Mouse (Mus musculus) 416B (cell line): ENCODE measurements around the gene A930033H14Rik.

ENCODE experiments used
- DNase-seq: peaks from one replicate; pipeline ENCODE4 v3.0.0; 2011; ENCODE audit warnings: low read depth

Gene A930033H14Rik

DNA sequence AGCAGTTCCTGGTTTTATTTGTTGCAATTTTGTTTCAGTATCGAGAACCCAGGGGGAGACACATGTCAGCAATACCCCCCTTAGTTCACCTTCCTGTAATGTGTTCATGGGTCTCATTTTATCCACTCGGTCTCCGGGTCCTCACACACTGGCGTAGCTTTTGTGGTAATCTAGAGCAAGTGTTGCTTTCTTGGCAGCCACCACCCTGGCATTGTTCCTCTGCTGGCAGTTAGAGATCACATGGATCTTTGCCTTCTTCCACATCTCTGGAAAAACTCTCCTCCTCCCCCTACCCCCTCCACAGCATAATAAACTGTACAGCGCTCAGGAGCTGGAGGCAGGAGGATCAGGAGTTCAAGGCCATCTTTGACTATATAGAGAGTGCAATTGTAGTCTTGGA is 20.6 kb downstream of the A930033H14Rik start:
- DNase-seq, result no peak

DNA sequence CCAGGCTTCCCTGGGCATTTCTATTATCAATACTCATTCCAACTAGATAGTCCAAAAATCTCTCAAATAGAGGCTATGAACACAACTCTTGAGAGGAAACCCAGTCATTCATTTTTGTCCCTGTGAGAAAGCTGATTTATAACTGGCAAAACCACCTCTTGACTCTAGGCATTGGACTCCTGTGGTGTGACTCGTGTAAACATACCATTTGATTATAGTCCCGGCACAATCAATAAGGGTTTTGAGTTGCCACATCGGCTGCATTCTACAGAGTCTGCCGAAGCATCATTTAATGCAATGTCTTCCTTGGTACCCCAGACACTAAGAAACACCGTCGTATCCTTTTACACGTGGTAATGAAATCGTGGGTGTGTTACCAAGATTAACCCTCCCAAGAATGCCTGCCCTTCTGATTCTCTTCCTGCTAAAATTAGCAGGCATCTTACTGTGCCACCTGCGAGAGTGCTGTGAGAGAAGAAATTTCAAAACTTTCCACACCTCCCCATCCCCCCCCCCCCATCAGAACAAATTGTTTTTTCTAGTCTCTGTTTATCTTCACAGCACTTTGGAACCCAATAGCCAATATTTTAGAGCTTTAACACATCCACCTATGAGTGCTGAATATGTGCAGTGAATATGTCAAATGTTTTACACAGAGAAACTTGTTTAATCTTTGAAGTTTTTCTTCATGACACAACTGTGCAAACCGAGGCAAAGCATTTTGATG is 22.3 kb downstream of the A930033H14Rik start:
- no peak for DNase-seq

DNA sequence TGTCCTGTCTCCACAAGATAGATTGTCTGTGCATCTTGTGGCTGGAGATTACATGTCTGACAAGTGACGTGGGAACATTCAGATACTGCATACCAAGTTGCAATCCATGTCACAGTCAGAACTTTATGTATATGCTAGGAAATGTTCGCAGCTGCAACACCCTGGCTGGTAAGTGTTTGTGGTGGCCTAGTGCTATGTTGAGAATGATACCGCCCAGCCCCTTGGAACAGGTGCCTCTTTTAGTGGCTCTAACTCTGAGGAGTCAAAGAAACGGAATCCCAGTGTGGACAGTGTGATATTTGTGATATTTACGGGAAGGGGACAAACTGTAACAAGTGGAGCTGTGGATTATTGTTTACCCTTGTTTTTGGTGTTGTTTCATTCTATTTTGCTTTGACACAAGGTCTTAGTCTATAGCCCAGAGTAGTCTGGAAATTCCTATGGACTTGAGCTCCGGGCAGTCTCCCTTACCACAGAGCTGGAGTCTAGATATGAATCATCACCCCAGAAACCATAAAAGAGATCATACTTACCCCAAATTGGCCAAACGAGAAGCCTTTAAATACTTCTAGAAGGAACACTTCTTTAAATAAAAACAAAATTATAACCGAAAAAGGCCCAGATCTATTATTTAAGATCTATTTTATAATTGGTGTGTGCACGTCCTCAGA is 25.0 kb downstream of the A930033H14Rik start:
- no peak for DNase-seq

DNA sequence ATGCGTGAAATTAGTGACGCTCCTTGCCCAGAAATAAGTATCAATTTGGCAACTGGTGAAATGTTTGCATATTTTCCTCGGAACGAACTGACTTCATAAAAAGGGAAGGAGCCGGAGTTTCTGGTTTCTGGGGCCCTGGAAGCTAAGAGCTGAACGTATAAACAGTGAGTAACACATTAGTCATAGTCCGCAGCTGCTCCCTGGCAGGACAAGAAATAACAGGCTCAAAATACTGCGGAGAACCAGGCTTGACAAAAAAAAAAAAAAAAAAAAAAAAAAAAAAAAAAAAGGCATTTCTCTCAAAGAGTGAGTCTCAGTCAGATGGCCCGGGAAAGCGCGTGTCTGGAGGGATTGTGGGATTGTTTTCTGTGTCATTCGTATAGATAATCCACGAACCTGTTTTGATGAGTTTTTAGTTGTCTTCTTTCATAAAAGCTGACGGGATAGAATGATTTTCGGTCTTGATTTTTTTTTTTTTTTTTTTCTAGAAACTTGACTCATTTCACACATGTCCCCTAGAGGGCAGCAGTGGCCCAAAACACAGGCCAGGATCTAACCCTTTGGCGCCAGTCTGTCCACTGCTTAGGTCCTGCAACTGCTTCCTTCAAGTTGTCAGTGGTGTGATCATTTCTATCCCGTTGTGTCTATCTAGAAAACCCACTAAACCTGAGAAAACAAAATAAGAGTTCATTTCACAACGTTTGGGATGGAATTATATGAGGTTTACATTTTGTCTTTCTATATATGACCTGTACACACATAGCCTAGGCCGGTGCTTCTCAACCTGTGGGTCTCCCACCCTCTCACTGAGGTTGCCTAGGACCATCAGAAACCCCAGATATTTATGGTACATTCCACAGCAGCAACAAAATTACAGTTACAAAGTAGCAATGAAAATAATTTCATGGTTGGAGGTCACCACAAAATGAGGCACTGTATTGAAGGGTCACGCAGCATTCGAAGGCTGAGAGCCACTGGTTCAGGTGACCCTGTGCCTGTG is 26.7 kb downstream of the A930033H14Rik start:
- peak; percentile 97 for DNase-seq

DNA sequence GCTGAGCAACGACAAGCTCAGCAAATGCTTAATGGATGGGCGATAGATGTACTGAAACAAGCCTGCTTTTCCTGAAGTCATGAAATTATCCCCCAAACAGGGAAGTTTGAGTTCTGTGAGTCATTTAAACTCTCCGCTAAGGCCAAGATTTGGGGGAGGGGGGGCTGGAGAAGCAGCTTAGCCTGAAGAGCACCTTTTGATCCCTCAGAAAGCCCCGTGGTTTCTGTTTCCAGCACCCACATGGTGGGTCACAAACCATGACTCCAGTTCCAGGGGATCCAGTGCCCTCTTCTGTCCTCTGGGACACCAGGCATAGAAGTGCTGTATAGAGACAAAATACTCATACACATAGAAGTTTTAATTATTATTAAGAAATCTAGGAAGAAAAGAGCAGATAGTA is 27.5 kb downstream of the A930033H14Rik start:
- DNase-seq, result peak; percentile 57

DNA sequence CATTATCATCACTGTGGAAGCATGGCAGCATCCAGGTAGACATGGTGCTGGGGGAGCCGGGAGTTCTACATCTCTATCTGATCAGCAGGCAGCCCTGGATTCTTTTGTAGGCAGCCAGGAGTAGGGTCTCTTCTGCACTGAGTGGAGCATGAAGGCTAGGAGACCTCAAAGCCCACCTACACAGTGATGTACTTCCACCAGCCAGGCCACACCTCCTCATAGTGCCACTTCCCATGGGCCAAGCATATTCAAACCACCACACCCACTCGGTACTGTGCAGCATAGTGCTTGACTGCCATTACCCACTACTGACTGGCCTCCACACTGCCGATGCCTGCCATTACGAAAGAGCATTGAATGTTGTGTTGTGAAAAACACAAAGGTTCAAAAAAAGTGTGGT is 28.0 kb downstream of the A930033H14Rik start:
- DNase-seq, result no peak

DNA sequence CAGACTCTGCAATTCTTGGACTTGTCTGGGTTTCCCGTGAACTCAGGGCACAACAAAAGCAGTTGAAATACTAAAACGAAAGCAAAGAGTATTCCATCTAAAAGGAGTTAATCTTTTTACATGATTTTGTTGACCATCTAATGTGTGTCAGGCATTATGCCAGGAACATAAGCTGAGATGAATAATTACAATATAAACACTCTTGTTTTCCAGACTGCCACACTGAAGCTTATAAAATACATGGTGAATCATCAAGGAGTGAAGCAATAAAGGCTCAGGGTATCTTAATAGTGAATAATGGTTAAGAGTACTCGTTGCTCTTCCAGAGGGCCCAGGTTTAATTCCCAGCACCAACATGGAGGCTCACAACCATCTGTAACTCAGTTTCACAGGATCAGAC is 31.9 kb downstream of the A930033H14Rik start:
- peak; percentile 10 for DNase-seq

DNA sequence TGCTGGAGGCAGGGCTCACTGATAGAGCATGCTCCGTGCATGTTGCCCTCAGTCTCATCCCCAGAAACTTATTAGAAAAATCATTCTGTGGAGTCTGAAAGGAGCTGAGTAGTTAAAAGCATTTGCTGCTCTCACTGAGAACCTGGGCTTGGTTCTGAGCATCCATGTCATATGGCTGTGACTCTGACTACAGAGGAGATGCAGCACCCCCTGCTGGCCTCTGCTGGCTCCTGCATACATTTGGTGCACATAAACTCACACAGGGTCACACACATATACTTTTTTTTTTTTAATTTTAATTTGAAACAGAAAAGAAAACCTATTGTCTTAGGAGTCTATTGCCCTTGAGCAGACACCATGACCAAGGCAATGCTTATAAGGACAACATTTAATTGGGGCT is 33.6 kb downstream of the A930033H14Rik start:
- DNase-seq, result no peak

DNA sequence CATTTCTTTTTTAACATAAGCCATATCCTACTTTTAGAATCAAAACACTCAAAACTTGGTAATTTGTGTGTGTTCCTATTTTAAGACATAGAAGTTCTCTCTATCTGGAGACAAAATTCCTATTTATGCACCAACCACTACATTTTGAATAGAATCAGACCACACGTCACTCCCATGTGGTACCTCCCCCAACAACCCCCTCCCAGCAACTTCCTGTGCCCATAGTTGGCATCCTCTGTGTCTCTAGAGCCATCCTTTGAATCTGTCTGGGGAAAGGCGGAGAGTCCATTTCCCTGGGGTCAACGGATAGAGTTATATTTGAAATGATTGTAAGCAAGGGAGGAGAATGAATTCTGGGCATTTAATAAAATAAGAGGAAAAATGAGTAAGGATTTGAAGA is 36.8 kb downstream of the A930033H14Rik start:
- no peak for DNase-seq

DNA sequence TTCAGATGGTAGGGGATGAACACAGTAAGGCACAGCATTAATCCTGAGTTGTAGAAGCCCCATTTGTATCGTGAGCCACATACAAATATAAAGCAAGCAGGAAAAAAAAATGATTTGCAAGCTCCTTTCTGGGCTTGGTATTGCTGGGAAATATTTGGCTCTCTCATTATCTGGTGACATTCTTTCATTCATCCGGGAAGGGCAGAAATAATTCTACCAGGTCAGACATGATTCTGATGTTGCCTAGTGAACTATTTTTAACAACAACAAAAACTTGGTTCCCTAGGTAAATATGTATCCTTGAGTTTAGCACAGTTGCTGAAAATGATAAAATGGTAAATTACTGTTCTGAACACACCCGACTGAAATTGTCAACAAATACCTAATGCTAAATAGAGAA is 40.5 kb downstream of the A930033H14Rik start:
- no peak for DNase-seq

DNA sequence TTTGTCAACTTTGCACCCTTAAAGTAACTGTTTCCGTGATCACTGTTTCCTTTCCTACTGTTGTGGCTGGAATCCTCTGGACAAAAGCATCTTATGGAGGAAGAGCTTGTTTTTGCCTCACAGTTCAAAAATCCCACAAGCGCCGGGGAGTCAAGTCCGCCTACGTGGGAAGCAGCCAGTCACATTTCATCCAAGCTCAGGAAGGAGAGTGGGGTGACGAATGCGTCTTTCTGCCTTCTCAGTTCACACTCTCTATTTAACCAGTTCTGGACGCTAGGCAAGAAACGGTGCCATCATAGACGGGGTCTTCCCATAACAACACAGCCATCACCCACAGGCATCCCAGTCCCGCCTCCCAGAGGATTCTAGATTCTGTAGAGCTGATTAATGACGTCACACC is 46.4 kb downstream of the A930033H14Rik start:
- DNase-seq, result no peak

DNA sequence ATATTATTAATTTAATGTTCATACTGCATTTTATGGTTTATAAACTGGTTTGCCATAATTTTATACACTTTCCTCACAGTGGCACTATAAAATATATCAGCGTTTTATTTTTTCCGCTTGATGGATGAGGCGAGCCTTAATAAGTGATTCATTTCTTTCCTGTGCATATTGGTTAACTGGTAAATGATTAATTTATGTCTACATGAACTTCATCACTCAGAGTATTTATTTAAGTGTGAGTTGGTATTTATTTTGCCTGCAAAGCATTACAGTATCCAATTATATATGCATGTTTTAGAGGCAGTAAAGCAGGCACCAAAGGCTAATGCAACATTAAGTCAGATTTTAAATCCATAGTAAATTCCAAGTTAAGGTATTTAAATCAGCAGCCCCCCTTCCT is 47.1 kb downstream of the A930033H14Rik start:
- no peak for DNase-seq

DNA sequence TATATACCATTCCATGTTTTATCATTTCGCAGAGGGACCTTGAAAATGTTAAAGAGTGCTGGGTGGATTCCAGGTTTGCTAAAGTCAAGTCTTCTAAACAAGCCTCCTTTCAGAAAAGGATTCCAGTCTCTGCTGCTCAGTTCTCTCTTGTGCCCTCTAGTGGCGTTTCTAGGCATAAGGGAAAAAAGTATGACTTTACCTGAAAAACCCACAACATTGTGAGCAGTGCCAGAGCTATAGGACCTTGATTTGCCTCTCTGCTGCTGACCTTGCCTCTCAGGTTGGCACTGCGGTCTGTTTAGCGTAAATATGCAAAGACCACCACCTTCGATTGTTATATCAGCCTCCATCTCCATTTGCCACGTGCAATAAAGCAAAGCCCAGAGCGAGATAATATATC is 47.8 kb downstream of the A930033H14Rik start:
- DNase-seq, result peak; percentile 52

DNA sequence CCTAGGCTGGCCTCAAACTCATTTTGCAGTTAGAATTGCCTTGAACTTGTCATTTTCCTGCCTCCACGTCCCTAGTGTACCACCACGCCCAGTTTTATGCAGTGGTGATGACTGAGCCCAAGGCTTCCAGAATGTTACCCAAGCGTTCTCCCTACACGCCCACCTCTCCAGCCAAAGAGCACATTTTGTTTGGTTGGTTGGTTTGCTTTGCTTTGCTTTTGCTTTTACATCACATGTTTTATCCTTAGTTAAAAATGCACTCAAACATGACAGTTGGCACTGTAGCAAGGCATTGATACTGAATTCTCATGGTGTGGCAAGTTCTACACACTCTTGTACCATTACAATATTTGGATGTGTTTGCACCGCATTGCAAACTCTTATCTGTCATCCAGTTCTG is 49.7 kb downstream of the A930033H14Rik start:
- no peak for DNase-seq

DNA sequence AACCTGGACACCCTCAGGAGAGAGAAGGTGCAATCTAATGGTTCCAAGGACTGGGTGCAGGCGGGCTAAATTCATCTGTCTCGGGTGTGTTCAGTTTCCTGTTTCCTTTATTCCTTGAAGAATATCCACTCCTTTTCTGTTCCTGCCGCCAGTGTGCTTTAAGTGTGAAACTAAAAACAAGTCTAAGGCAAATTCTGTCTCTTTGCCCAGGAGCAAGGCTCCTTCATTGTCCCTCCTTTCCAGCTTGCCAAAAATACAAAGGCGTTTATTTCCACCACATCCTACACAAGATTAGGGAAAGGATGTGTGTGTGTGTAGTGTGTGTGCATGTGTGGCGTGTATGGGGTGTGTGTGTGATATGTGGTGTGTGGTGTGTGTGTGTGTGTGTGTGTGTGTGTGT is 50.3 kb downstream of the A930033H14Rik start:
- no peak for DNase-seq

DNA sequence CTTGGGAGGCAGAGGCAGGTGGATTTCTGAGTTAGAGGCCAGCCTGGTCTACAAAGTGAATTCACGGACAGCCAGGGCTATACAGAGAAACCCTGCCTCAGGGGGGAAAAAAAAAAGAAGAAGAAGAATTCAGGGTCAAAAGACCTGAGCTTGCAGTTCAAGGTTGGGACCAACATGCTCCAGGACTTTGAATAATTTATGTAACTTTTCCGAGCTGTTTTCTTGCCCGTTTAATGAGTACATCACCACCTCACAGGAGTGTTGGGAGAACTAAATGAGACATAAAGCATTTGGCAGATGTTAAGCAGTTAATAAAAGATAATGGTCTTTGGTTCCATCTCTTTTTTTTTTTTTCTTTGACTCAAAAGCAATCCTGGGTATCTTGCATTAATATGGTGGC is 51.4 kb downstream of the A930033H14Rik start:
- DNase-seq, result no peak

DNA sequence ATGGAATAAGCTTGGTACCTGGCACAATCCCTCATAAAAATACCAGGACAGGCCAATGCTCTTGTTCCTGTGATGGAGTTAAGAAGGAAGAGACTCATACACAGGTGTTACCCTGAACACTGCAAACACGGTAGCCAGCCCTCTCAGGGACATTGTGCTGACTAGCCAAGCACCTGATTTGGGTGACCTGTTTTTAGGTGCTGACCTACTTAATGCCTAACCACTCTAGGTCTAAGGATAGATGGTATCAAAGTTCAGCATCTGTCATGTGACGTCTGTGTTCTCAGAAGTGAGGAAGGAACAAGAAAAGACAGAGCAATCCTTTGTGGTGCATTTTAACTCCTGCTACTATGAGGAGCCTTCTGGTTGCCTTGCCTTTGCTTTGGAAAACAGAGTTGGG is 52.0 kb downstream of the A930033H14Rik start:
- no peak for DNase-seq
